Mouse (Mus musculus): Measurements from ENCODE around the gene Med19. TPM values are rescaled to one million over a fixed set of nuclear protein-coding genes. Genes with fewer than 3 reads are reported as not detected.
"Not testable (repeated sequence)": the region's sequence is repeated elsewhere in the genome, so short reads cannot be mapped to it uniquely, and the experiment has no call there.

The Med19 gene
- polyA plus RNA-seq, 1 experiment: 11.5 TPM

- H3K4me3 ChIP-seq (ENCODE audit: insufficient read depth, low read depth, low read length): peak within 1 kb of the TSS; percentile 91
- peak within 1 kb of the TSS; percentile 99 for H3K27ac ChIP-seq (replicated peaks; ENCODE audit: low read depth, low read length)
- H3K4me1 ChIP-seq (ENCODE audit: control insufficient read depth, insufficient read depth, insufficient read length, low read length): peaks cover 6% of the 10 kb centered on the region
These were observed 27.6 kb upstream of the Med19 start, which contains the start of gene Ctnnd1 for GRCm38 (mm10) chr2:84650464-84651195. Gene Ctnnd1, minus strand, starts transcription at chr2:84650765.

- H3K27ac ChIP-seq (replicated peaks; ENCODE audit: low read depth, low read length): no peak overlapping the region
- H3K4me3 ChIP-seq (ENCODE audit: insufficient read depth, low read depth, low read length): no peak overlapping the region
- no peaks in the 10 kb centered on the region for H3K4me1 ChIP-seq (ENCODE audit: control insufficient read depth, insufficient read depth, insufficient read length, low read length)
These were observed 24.8 kb upstream of the Med19 start for GRCm38 (mm10) chr2:84653354-84653753.

GRCm38 (mm10) chr2:84655864-84656263, 22.3 kb upstream of the Med19 start:
- Histone ChIP-seq H3K27ac (replicated peaks; ENCODE audit: low read depth, low read length) (no peak overlapping the region), H3K4me1 (ENCODE audit: control insufficient read depth, insufficient read depth, insufficient read length, low read length) (no peaks in the 10 kb centered on the region), H3K4me3 (ENCODE audit: insufficient read depth, low read depth, low read length) (no peak overlapping the region)

GRCm38 (mm10) chr2:84658806-84659205, 19.4 kb upstream of the Med19 start, which contains the start of gene Btbd18:
Gene Btbd18, plus strand, starts transcription at chr2:84659079.
- H3K27ac ChIP-seq (replicated peaks; ENCODE audit: low read depth, low read length): no peak within 1 kb of the TSS
- H3K4me3 ChIP-seq (ENCODE audit: insufficient read depth, low read depth, low read length): no peak within 1 kb of the TSS
- no peaks in the 10 kb centered on the region for H3K4me1 ChIP-seq (ENCODE audit: control insufficient read depth, insufficient read depth, insufficient read length, low read length)

GRCm38 (mm10) chr2:84660253-84660652, 17.9 kb upstream of the Med19 start:
- H3K4me1 ChIP-seq (ENCODE audit: control insufficient read depth, insufficient read depth, insufficient read length, low read length): no peaks in the 10 kb centered on the region
- H3K4me3 ChIP-seq (ENCODE audit: insufficient read depth, low read depth, low read length): no peak overlapping the region
- no peak overlapping the region for H3K27ac ChIP-seq (replicated peaks; ENCODE audit: low read depth, low read length)

GRCm38 (mm10) chr2:84662866-84663265, 15.3 kb upstream of the Med19 start:
- Histone ChIP-seq H3K4me1 (ENCODE audit: control insufficient read depth, insufficient read depth, insufficient read length, low read length) (no peaks in the 10 kb centered on the region), H3K4me3 (ENCODE audit: insufficient read depth, low read depth, low read length) (no peak overlapping the region), H3K27ac (replicated peaks; ENCODE audit: low read depth, low read length) (no peak overlapping the region)

GRCm38 (mm10) chr2:84666081-84666480, 12.1 kb upstream of the Med19 start:
- H3K27ac ChIP-seq (replicated peaks; ENCODE audit: low read depth, low read length): peak overlapping the region; percentile 55

GRCm38 (mm10) chr2:84669828-84670568, 8.2 kb upstream of the Med19 start:
- H3K27ac ChIP-seq (replicated peaks; ENCODE audit: low read depth, low read length): no peak overlapping the region
- H3K4me1 ChIP-seq (ENCODE audit: control insufficient read depth, insufficient read depth, insufficient read length, low read length): peaks cover 3% of the 10 kb centered on the region; the same call in 1 of the 2 replicates
- peak overlapping the region; percentile 93 for H3K4me3 ChIP-seq (ENCODE audit: insufficient read depth, low read depth, low read length)

More at GRCm38 (mm10) chr2:84666081-84666480, 12.1 kb upstream of the Med19 start:
- Histone ChIP-seq H3K4me1 (ENCODE audit: control insufficient read depth, insufficient read depth, insufficient read length, low read length) (peaks cover 3% of the 10 kb centered on the region; the same call in 1 of the 2 replicates), H3K4me3 (ENCODE audit: insufficient read depth, low read depth, low read length) (no peak overlapping the region)

- H3K4me3 ChIP-seq (ENCODE audit: insufficient read depth, low read depth, low read length): peak within 1 kb of the TSS; percentile 93
- peaks cover 3% of the 10 kb centered on the region; the same call in 1 of the 2 replicates for H3K4me1 ChIP-seq (ENCODE audit: control insufficient read depth, insufficient read depth, insufficient read length, low read length)
- peak within 1 kb of the TSS; percentile 89 for H3K27ac ChIP-seq (replicated peaks; ENCODE audit: low read depth, low read length)
These were observed 7.7 kb upstream of the Med19 start, which contains the start of gene Selenoh for GRCm38 (mm10) chr2:84670569-84670933. Gene Selenoh, minus strand, starts transcription at chr2:84670770.

- not testable (repeated sequence) for H3K27ac ChIP-seq (replicated peaks; ENCODE audit: low read depth, low read length); H3K4me1 ChIP-seq (ENCODE audit: control insufficient read depth, insufficient read depth, insufficient read length, low read length); H3K4me3 ChIP-seq (ENCODE audit: insufficient read depth, low read depth, low read length)
These were observed 6.7 kb upstream of the Med19 start for GRCm38 (mm10) chr2:84671535-84671934.

- H3K4me1 ChIP-seq (ENCODE audit: control insufficient read depth, insufficient read depth, insufficient read length, low read length): no peaks in the 10 kb centered on the region
- 0 out of 2 replicates have a peak overlapping the region, but pooled peaks have one; percentile 33 for H3K27ac ChIP-seq (replicated peaks; ENCODE audit: low read depth, low read length)
- H3K4me3 ChIP-seq (ENCODE audit: insufficient read depth, low read depth, low read length): peak overlapping the region; percentile 72
These were observed 783 bp upstream of the Med19 start for GRCm38 (mm10) chr2:84677270-84677967.

GRCm38 (mm10) chr2:84679016-84679415, 814 bp downstream of the Med19 start, which contains the start of gene Tmx2:
Gene Tmx2, minus strand, starts transcription at chr2:84679140.
- no peak within 1 kb of the TSS for H3K27ac ChIP-seq (replicated peaks; ENCODE audit: low read depth, low read length)
- H3K4me1 ChIP-seq (ENCODE audit: control insufficient read depth, insufficient read depth, insufficient read length, low read length): no peaks in the 10 kb centered on the region
- H3K4me3 ChIP-seq (ENCODE audit: insufficient read depth, low read depth, low read length): peak within 1 kb of the TSS; percentile 77

- no peaks in the 10 kb centered on the region for H3K4me1 ChIP-seq (ENCODE audit: control insufficient read depth, insufficient read depth, insufficient read length, low read length)
- H3K4me3 ChIP-seq (ENCODE audit: insufficient read depth, low read depth, low read length): no peak overlapping the region
- H3K27ac ChIP-seq (replicated peaks; ENCODE audit: low read depth, low read length): no peak overlapping the region
These were observed 4.5 kb downstream of the Med19 start for GRCm38 (mm10) chr2:84682605-84683183.

- H3K4me3 ChIP-seq (ENCODE audit: insufficient read depth, low read depth, low read length): no peak overlapping the region
- H3K4me1 ChIP-seq (ENCODE audit: control insufficient read depth, insufficient read depth, insufficient read length, low read length): no peaks in the 10 kb centered on the region
- H3K27ac ChIP-seq (replicated peaks; ENCODE audit: low read depth, low read length): no peak overlapping the region
These were observed 10.1 kb downstream of the Med19 start for GRCm38 (mm10) chr2:84688080-84688844.
